Mouse (Mus musculus): ENCODE measurements around the gene Phlda1. TPM values are rescaled to one million over a fixed set of nuclear protein-coding genes. Genes with fewer than 3 reads are reported as not detected.
A peak's percentile ranks its signal among the peaks of the same experiment; 100 is the strongest.

Gene Phlda1
- total RNA-seq, 2 experiments from 2014 or later: 24.4 to 28.6 TPM

GRCm38 (mm10) chr10:111503071-111503470 lies 3.0 kb upstream of the Phlda1 start:
- intact Hi-C loops (cut with DNase I): loop anchor here (1.0 kb wide), 1 partner anchor 454 kb away; no protein-coding TSS in a partner anchor

GRCm38 (mm10) chr10:111503716-111504115 lies 2.4 kb upstream of the Phlda1 start:
- no peak for DNase-seq (ENCODE audit: extremely low spot score in 1 of 2, low spot score in 2 of 2)
- intact Hi-C loops (cut with DNase I): loop anchor here (1.0 kb wide), 1 partner anchor 454 kb away; no protein-coding TSS in a partner anchor

More at GRCm38 (mm10) chr10:111503071-111503470, 3.0 kb upstream of the Phlda1 start:
- DNase-seq (ENCODE audit: extremely low spot score in 1 of 2, low spot score in 2 of 2): peak; percentile 72 to 73

GRCm38 (mm10) chr10:111504606-111505005 lies 1.5 kb upstream of the Phlda1 start:
- no peak for DNase-seq (ENCODE audit: extremely low spot score in 1 of 2, low spot score in 2 of 2)
- intact Hi-C loops (cut with DNase I): loop anchor here (5.0 kb wide), 2 partner anchors 63 to 153 kb away; no protein-coding TSS in a partner anchor

- intact Hi-C loops (cut with DNase I): loop anchor here (5.0 kb wide), 2 partner anchors 62 to 152 kb away; no protein-coding TSS in a partner anchor
- no peak for DNase-seq (ENCODE audit: extremely low spot score in 1 of 2, low spot score in 2 of 2)
Measured at GRCm38 (mm10) chr10:111505406-111505805, 680 bp upstream of the Phlda1 start.

- intact Hi-C loops (cut with DNase I): loop anchor here (1.0 to 5.0 kb wide), 3 partner anchors 60 to 418 kb away; no protein-coding TSS in a partner anchor
- no peak for DNase-seq (ENCODE audit: extremely low spot score in 1 of 2, low spot score in 2 of 2)
Measured at GRCm38 (mm10) chr10:111506926-111507459, 907 bp downstream of the Phlda1 start.

- peak; percentile 37 to 74 for DNase-seq (ENCODE audit: extremely low spot score in 1 of 2, low spot score in 2 of 2)
- intact Hi-C loops (cut with DNase I): loop anchor here (1.0 to 5.0 kb wide), 3 partner anchors 60 to 418 kb away; no protein-coding TSS in a partner anchor
Measured at GRCm38 (mm10) chr10:111507460-111508211, 1.6 kb downstream of the Phlda1 start.

GRCm38 (mm10) chr10:111508324-111509080 lies 2.4 kb downstream of the Phlda1 start:
- no peak for DNase-seq (ENCODE audit: extremely low spot score in 1 of 2, low spot score in 2 of 2)
- intact Hi-C loops (cut with DNase I): loop anchor here (5.0 kb wide), 2 partner anchors 59 to 149 kb away; no protein-coding TSS in a partner anchor

- DNase-seq (ENCODE audit: extremely low spot score in 1 of 2, low spot score in 2 of 2): no peak
- intact Hi-C loops (cut with DNase I): loop anchor here (5.0 kb wide), 2 partner anchors 58 to 148 kb away; no protein-coding TSS in a partner anchor
Measured at GRCm38 (mm10) chr10:111509103-111509784, 3.2 kb downstream of the Phlda1 start.

- intact Hi-C loops (cut with DNase I): loop anchor here (5.0 kb wide), 2 partner anchors 57 to 147 kb away; no protein-coding TSS in a partner anchor
- peak in 1 of 2 experiments; percentile 49 for DNase-seq (ENCODE audit: extremely low spot score in 1 of 2, low spot score in 2 of 2)
Measured at GRCm38 (mm10) chr10:111509981-111510380, 3.9 kb downstream of the Phlda1 start.

- peak in 1 of 2 experiments; percentile 41 for DNase-seq (ENCODE audit: extremely low spot score in 1 of 2, low spot score in 2 of 2)
- intact Hi-C loops (cut with DNase I): no loop called here
Measured at GRCm38 (mm10) chr10:111510798-111511197, 4.7 kb downstream of the Phlda1 start.

GRCm38 (mm10) chr10:111512036-111512568 lies 6.0 kb downstream of the Phlda1 start:
- DNase-seq (ENCODE audit: extremely low spot score in 1 of 2, low spot score in 2 of 2): peak in 1 of 2 experiments; percentile 62
- intact Hi-C loops (cut with DNase I): no loop called here

- intact Hi-C loops (cut with DNase I): no loop called here
- DNase-seq (ENCODE audit: extremely low spot score in 1 of 2, low spot score in 2 of 2): no peak
Measured at GRCm38 (mm10) chr10:111514282-111514885, 8.3 kb downstream of the Phlda1 start.

GRCm38 (mm10) chr10:111515071-111516010 lies 9.3 kb downstream of the Phlda1 start:
- no peak for DNase-seq (ENCODE audit: extremely low spot score in 1 of 2, low spot score in 2 of 2)
- intact Hi-C loops (cut with DNase I): no loop called here

- intact Hi-C loops (cut with DNase I): no loop called here
- no peak for DNase-seq (ENCODE audit: extremely low spot score in 1 of 2, low spot score in 2 of 2)
Measured at GRCm38 (mm10) chr10:111516172-111516588, 10.1 kb downstream of the Phlda1 start.

- DNase-seq (ENCODE audit: extremely low spot score in 1 of 2, low spot score in 2 of 2): no peak
- intact Hi-C loops (cut with DNase I): no loop called here
Measured at GRCm38 (mm10) chr10:111516804-111517436, 10.8 kb downstream of the Phlda1 start.

- intact Hi-C loops (cut with DNase I): no loop called here
- no peak for DNase-seq (ENCODE audit: extremely low spot score in 1 of 2, low spot score in 2 of 2)
Measured at GRCm38 (mm10) chr10:111518350-111518749, 12.3 kb downstream of the Phlda1 start.
